Mouse (Mus musculus) T-helper 17 cell (primary cell): ENCODE results near the gene Cd4.
"Not testable (repeated sequence)": the region's sequence is repeated elsewhere in the genome, so short reads cannot be mapped to it uniquely, and the experiment has no call there.

ENCODE experiments used
- in situ Hi-C, 2 experiments: fragments of 300-600 bp; cut with MboI, MseI; formaldehyde crosslinking; loops; 1 replicate in 1 of 2; 2 replicates in 1 of 2; pipeline ENCODE4 v1.15.1; 2025; ENCODE audit warnings: high pct_unique_total_duplicates in 2 of 2

Cd4 gene

DNA sequence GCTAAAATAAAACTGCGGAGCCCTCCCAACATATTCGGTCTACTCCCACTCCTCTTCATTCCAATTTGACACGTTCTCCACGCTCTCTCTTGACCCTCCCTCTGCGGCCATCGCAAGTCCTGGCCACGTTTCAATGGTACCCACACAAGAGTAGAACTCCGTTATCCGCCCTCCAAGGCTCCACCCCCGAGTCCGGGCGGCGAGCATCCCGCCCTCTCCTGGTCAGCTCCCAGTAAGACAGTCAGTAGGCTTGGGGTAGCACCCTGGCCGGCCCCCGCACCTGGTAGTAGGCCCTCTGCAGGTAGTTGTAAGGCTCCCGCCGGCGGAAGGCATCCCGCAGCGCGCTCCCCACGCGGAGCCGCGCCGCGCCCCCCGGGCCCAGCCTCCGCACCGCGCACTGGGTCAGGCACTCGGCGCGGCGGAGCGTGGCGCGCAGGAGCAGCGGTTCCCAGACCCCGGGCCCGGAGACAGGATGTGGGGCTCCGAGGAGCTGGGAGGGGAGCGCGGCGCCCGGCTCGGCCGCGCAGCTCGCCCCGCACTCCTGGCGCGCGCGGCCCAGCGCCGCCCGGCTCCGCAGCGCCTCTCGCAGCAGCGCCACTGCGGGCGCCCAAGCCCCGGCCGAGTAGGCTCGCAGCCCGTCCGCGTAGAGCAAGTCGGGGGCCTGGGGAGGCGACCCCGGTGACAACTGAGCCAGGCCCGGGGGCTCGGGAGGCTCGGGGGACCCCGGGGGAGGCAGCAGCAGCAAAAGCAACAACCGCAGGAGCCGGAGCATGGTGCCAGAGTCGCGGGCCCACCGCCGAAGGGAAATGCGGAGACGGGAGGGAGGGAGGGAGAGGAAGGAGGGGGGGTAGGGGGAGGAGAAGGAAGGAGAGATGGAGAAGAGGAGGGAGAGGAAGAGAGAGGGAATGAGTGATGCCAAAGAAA is 30.8 kb downstream of the Cd4 start, which contains the start of gene P3h3:
Gene P3h3 (minus strand): TSS at position 837 of the 924 bp plus-strand sequence.
- in situ Hi-C loops: loop anchor here in 1 of 2 experiments (5.0 kb wide), 1 partner anchor 80 kb away; no protein-coding TSS in a partner anchor

DNA sequence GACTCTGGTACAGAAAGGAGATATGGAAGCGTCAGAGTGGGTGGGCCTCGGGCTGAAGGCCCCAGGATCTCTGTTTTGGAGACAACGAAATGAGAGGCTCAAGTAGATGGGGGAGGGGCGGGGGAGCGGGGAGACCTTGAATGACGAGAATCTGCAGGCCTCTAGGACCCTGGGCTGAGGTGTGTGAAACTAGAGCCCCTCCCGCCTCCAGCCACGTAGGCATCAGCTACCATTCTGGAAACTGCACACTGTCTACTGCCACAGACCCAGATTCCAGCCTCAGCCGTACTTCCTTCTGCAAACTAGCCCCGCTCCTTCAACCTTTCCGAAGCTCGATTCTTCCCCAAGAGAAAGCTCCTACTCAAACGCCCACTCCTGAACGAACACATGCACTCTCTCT is 31.7 kb downstream of the Cd4 start:
- in situ Hi-C loops: loop anchor here in 1 of 2 experiments (5.0 kb wide), 1 partner anchor 81 kb away; no protein-coding TSS in a partner anchor

DNA sequence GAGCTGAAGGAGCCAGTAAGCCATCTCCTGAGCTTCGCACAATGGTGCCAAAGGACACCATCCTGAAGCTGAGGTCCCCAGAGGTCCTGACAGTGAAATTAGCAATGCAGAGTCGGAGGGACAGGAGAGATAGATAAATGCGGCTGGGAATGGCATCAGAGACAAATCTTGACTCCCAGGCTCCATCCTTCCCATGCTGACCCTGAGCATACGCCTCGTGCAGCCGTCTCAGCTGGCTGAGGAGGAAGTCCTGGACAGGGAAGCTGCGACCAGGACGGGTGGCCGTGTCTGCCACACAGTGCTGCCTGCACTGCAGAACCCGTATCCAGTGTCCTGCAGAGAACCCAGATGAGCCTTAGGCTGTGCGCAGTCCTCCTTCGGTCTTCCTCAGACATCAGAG is 33.4 kb downstream of the Cd4 start:
- in situ Hi-C loops: loop anchor here in 1 of 2 experiments (5.0 kb wide), 1 partner anchor 83 kb away; no protein-coding TSS in a partner anchor

DNA sequence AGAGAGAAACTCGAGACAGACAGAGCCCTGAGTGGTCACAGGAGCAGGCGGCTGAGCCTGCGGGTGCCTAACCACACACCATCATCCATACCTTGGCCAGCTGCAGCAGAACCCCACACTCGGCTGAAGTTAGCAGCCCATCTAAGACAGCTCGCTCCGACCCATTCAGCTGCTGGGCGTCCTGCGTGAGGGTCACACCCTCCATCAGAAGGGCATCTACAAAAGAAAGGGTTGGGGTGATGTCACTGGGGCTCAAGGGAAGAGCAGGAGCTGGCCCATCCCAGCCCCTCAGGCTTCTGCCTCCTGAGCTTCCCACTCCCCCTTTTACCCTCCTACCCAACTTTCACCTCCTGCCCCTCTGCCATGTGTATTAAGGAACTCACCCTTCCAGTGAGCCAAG is 37.5 kb downstream of the Cd4 start:
- in situ Hi-C loops: no loop called here

DNA sequence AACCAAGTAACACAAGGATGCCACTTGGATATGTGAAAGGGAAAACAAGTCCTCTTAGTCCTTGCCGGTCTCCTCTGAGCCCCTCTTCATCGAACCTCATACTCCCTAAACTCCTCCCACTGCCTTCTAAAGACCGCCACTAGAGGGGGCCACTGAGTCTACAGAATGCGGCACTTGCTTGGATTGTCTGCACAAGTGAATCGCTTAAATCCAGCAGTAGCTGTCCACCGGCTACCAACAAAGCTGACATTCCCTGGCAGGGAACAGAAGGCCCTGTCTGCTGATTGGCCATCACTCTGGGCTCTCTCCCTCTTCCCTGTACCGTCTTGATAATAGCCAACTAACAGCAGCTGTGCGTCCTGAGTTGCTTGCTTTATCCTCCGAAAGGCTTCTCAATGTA is 40.7 kb downstream of the Cd4 start:
- in situ Hi-C loops: no loop called here

DNA sequence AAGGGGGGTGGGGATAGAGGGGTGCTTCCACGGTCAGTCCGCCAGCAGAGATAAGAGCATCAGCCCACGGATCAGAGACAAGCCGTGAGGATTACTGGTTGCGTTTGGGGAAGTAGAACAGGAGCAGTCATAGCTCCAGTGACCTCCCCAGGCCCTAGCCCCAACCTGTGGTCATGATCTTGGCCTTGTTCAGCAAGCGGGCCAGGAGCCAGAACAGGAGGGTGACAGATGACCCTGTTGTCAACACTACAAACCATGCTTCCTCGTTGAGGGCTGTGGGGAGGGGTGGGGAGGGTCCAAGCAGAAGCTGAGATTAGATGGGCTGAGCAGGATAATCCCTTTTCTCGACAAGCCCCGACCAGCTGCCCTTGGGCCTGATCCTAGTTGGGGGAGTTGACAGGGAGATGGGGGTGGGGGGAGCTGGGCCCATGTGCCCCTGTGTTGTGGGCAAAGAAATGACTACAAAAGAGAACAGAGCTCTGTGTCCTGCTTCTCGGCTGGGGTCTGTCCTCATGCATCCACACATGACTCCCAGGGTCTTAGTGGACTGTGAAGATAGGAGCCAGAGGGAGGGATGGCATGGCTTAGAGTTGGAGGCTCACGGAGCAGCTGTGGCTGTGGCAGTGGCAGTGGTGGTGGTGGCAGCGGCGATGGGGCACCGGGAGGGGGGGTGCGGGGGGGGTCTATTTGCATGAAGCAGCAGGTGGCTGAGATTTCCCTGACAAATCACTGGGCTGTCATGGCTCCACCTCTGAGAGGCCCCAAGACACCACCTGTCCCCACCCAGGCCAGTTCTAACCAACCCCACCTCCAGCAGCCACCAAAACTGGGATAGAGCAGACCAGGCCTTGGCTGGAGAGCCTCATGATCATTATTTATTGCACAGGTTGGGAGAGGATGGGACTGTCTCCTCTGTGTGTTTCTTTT is 47.5 kb downstream of the Cd4 start, which contains the start of gene Gnb3:
Gene Gnb3 (minus strand): TSS at position 35 of the 927 bp plus-strand sequence.
- in situ Hi-C loops: no loop called here

DNA sequence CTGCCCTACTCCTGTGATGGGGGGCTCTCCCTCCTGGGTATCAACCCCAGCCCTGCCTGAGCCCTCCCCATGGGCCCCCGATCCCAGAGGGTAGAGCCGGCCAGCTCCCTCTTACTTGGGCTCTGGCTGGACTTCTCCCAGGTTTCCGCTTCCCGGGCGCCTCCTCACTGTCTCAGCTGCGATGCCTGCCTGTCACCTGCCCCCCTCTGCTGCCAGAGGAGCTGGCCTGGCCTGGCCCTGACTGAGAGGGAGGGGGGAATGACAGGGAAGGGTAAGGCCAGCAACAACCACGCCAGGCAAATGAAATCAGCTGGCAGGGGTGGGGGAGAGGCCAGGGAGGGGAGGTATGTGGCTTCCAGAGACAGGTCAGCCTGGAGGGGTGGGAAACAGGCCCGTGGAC is 48.2 kb downstream of the Cd4 start:
- in situ Hi-C loops: no loop called here

DNA sequence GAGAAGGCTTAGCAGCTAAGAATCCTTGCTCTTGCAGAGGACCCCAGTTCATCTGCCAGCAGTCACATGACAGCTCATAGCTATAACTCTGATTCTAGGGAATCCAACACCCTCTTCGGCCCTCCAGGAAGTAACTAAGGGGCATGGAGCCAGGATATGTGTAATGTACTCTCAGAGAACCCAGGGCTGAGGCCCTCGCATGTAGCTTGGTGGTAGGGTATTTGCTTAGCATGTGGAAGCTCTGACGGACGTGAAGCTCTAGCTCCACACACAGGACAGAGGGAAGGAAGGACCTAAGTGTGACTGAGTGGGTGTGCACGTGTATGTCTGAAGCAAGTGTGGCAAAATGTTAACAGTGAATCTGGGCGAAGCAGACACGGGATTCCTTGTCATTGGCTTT is 51.6 kb downstream of the Cd4 start:
- in situ Hi-C loops: no loop called here

DNA sequence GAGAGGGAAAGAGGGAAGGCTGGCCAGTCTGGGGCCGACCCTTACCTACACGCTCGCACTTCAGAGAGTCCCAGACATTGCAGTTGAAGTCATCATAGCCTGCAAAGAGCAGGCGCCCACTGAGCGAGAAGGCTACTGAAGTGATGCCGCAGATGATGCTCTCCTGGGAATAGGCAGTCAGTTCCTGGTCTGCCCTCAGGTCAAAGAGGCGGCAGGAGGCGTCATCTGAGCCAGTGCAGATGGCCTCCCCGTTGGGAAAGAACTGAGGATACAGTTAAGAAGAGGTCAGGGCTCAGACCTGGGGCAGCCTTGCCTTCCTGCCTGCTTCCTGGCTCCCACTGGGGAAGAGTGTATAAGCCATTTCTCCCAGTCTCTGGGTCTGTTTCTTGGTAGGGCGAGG is 52.5 kb downstream of the Cd4 start:
- in situ Hi-C loops: no loop called here

DNA sequence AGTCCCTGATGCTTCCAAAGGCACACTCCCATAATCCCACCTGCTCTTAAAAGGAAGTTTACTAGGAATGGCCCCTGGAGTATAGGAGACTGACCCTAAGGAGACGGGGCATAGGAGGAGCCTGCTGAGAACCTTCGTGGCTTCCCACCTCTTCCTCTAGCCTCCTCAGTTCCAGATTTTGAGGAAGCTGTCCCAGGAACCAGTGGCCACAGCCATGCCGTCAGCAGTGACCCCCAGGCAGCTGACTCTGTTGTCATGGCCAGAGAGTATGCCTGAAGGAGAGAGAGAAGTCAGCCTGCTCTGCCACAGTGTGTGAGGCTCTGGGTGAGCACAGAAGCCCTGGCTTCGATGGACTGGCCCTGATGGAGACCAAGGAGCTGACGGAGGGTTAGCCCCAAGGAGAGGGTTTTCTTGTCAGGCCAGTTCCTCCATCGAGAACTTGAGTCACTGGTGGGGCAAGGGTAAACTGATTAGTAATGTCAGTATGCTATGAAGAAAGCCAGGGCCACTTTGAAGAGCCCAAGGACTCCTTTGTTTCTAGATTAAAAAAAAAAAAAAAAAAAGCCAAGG is 53.4 kb downstream of the Cd4 start:
- in situ Hi-C loops: no loop called here

DNA sequence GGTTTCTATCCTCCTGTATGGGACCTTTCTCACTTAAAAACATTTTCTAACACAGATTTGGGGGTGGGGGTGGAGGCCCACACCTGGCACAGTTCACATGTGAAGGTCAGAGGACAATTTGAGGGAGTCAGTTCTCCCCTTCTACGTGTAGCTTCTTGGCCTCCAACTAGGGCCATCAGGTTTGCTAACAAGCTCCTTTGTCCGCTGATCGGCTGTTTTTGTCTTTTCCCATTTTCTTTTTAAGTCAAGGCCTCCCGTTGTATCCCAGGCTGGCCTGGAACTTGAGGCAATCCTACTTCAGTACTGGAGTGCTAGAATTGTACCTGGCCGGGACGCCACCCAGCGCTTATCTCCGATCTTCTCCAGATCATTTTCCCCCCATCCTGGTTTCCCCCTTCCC is 56.4 kb downstream of the Cd4 start:
- in situ Hi-C loops: no loop called here

DNA sequence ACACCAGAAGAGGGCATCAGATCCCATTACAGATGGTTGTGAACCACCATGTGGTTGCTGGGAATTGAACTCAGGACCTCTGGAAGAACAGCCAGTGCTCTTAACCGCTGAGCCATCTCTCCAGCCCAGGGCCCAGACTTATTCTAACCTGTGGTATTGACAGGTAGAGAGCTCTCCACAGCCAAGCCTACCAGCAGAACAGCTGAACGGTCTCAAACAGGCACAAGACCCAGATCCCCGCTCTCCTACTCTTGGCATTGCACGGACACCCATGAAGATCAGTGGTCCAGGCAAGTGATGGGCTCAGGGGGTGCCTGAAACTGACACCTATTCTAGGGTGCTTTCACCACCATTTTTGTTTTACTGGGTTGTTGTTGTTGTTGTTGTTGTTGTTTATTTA is 56.8 kb downstream of the Cd4 start:
- in situ Hi-C loops: not testable (repeated sequence)

DNA sequence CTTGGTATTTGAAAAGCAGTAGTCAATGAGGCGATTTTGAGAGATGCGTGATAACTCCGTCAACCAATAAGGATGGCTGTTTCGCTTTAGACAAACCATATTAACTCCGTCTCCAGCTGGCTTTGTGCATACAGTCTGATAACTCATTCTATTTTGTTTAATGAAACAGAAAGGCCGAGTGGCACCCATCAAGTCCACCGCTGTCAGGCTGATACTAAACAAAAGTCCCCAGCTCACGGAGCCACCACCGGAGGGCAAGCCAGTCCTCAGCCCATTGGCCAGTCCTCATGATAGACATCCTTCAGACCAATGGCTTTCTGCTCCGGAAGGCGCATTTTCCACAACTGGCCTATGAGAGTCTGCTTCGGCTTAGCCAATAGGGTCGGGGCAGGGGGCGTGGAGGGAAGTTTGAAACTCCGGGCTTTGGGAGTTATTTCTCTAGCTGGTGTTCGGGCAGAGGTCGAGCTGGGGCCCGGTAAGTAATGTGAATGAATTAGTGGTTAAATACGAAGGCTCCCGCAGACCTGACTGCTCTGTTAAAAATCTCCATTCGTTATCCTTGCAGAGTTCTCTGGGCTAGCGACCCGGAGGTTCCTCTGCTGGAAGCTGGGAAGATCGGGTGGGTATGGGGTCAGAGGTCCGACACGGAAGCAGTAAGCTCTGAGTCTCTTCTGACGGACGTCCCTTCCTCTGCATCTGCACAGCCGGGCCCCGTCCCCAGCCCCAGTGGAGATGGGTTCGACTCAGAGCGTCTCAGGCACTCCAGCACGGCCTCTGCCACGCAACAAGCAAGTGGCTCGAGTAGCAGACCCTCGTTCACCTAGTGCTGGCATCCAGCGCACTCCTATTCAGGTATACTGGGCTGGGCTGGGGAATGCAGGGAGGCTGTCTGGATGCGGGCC is 58.0 kb downstream of the Cd4 start:
- in situ Hi-C loops: no loop called here

DNA sequence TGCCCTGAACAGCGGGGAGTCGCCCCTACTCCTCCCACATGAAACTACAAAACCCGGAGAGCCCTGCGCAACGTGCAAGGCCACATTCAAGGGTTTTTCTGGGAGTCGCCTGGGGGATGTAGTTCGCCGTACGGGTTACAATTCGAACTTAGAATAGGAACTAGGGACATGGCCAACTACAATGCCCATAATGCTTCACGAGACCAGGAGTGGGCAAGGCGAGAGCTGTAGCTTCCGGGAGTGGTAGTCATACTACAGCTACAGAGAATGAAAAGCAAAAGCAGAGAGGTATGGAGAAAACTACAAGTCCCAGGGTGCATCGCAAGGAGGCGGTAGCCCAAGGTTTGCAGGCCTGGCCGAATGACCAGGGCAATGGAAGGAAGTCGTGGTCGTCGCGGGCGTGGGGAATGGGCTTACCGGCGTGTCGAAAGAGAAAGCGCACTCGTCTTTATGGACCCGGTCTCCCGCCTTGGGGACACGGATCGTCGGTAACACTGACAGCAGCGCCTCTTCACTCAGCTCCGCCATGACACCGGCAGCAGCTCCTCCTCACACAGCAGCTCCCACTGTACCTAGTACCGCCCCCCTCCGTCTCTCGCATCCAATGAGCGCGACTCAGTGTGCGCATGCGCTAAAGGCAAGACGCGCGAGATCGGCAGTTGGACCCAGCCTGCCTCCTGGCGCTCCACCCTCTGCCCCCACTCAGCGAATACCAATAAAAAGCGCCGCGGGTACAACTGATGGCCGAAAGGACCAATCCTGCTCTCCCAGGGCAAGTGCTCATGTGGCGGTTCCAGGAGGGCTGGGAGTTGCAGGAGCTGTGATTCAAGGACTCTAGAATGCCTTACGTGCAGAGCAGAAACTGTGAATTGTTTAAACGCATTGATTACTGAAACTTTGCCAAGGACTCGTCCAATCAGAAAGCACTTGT is 58.9 kb downstream of the Cd4 start, which contains the start of the genes Usp5 and Cdca3:
Gene Usp5 (minus strand): TSS at position 617 of the 931 bp plus-strand sequence.
Gene Cdca3 (plus strand): TSS at position 680 of the 931 bp plus-strand sequence.
- in situ Hi-C loops: no loop called here

DNA sequence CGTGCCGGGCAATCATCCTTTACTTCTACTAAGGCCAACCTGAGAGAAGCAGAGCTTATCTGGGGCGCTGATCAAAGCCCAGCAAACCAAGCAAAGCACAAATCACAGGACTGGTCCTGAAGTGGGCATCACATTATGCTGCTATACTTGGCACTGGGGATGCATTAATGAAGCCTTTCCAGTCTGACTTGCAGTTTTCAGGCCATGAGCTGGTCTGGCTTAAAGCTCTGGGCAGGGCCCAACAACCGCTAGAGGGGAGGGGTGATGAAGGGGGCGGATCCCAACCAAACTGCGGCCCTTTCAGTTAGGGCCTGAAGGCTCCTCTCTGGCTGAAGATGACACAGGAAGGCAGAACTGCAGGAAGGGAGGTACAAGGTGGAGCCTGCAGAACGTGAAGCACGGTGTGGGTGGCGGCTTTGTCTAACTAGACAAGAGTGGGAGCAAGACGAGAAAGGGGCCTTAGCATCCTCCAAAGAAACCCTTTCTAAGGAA is 59.9 kb downstream of the Cd4 start:
- in situ Hi-C loops: no loop called here

DNA sequence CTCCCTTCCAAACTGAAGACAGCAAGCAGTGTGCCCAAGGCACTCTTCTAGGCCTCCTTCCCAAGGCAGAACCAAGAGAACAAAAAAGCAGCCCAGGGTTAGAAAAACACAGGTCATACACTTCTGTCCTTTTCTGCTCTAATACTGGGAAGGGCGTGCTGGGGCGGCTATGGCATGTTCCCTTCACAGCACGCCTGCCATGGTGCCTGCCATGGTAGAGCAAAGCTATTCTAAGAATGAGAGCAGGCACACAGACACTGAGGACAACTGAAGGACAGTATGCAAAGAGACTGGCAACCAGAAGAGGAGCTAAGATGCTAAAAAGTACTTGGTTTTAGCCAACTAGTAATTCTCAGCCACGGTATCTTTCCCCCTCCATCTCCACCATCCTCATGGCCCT is 66.0 kb downstream of the Cd4 start:
- in situ Hi-C loops: no loop called here

DNA sequence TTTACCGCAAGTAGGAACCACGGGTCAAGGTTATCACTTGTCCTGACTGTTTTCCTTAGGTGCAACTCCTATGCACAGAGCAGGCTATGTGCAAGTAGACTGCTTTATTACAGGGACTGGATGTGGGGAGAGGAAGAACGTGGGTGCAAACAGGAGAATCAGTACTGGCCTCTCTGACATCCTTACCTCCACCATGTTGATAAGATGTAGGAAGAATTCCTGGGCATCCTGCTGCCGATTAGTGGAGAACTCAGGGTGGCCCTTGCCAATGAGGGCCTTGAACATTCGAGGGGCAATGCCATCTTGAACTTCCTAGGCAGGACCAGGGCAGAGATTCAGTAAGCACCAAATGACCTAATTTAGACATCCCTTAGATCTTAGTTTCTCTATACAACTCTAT is 67.1 kb downstream of the Cd4 start:
- in situ Hi-C loops: no loop called here

DNA sequence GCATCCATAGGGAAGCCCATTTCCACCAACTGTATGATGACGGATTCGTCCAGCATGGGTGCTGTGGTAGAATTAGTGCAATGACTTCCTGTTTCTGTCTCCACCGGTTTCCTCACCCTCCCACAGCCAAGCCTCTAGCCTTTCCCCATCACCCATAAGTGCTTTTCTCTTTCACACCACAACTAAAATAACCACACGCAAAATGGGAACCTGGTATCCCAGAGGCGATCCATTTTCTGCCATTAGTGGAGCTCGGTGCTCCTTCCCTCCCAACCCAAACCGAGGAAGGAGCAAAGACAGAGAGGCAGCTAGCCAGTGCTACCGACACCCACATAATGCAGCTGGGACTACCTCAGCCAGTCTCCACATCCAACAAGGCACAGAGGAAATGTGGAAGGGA is 70.0 kb downstream of the Cd4 start:
- in situ Hi-C loops: no loop called here

DNA sequence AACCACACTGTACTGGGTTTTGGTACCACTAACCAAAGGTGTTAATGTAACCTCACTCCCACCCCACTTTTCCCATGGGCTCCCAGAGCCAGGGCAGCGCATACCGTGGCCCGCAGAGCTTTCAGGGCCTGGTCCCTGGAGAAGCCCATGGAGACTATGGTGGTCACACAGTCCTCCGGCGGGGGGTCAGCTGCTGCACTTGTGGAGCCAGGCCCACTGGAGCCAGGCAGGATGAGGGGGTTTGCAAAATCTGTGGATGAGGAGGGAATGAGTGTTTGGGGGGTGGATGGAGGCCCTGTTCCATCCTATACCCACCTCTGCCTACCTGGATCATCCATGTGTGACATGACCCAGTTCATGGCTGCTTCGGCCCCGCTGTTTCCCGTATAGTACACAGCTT is 70.5 kb downstream of the Cd4 start:
- in situ Hi-C loops: no loop called here
